In the genomic region with DNA sequence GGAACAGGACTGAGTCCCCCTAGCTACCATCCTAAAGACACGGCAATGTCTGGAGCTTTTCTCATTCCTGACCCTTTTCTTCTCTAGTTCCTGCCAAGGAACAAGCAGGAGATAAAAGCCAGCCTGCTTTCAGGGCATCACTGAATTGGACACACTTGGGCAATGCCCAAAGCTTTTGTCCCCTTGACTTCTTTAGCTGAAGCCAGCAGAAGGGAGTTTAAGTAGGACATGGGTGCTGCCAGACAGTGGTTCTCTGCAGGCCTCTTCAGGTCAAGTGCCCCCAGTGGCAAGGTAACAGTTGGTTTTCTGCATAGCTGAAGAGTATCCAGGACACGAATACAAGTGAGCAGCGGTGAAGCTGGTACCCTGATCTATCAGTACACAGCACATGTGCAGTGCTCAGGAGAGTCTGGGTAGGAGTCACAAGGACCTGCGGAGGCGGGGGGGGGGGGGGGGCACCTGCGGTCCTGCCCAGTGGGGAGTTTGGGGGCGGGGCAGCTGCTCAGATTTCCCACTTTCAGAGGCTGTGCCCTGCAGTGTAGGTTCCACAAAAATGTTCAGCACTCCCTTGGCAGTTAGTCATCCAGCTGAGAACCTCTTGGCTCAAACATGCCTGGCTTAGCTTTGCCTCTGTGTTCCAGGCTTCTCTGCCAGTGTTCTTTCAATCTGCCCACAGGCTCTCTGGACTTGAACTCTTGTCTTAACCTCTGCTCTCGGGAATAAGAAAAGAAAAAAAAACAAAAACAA, we compare ENCODE assay signal across 15 mouse cellular contexts. TPM values are rescaled to one million over a fixed set of nuclear protein-coding genes. Genes with fewer than 3 reads are reported as not detected.
DNase-seq lines count a peak whose midpoint lies in the region; ATAC-seq lines count a peak whose summit lies in the region.
"Had no signal": no experiment of that assay in that cellular context is flagged by ENCODE, and none has a peak within 500 bp of the region (broad histone marks: within the 10 kb centered on the region; RNA-seq: fewer than 3 reads in every experiment).

No protein-coding gene starts in this region.

- no peaks in the 10 kb centered on the region for H3K36me3 ChIP-seq in heart, embryonic 10.5 days
- no peaks in the 10 kb centered on the region for H3K36me3 ChIP-seq in heart, embryonic 12.5 days
- H3K36me3 ChIP-seq in lung, embryonic 15.5 days = no peaks in the 10 kb centered on the region
- H3K36me3 ChIP-seq: embryonic facial prominence, embryonic 12.5 days; heart, embryonic 13.5 days had no signal

- DNase-seq in cerebellum, postnatal 10 days = no peak
- peak; percentile 73 for DNase-seq in heart, embryonic 10.5 days (ENCODE audit: low spot score)
- DNase-seq in lung, postnatal 25 days (ENCODE audit: low spot score) = no peak
- DNase-seq in lung, postnatal 36 days = peak; percentile 19
- DNase-seq in urinary bladder, adult 18-20 months (ENCODE audit: low spot score in 2 of 2) = no peak
- DNase-seq: cerebellum, adult 9-10 months; kidney, postnatal 25 days had no signal

- no peaks in the 10 kb centered on the region for H3K4me1 ChIP-seq in heart, embryonic 10.5 days
- no peaks in the 10 kb centered on the region for H3K4me1 ChIP-seq in heart, embryonic 12.5 days (replicated peaks)
- H3K4me1 ChIP-seq in lung, embryonic 15.5 days = no peaks in the 10 kb centered on the region
- H3K4me1 ChIP-seq: embryonic facial prominence, embryonic 12.5 days; heart, embryonic 13.5 days had no signal

- no peak overlapping the region for H3K9ac ChIP-seq in heart, embryonic 12.5 days
- H3K9ac ChIP-seq in lung, embryonic 15.5 days = no peak overlapping the region
- H3K9ac ChIP-seq: embryonic facial prominence, embryonic 12.5 days; heart, embryonic 13.5 days; liver, embryonic 14.5 days had no signal

- peak; percentile 64; the same call in 1 of the 2 replicates for ATAC-seq in cerebellum, adult (ENCODE audit: insufficient number of reproducible peaks, low FRiP score, low TSS enrichment)
- ATAC-seq in heart, embryonic 12.5 days (ENCODE audit: insufficient number of reproducible peaks, low FRiP score) = no peak
- 0 out of 2 replicates have a peak, but pooled peaks have one; percentile 35 for ATAC-seq in lung, embryonic 15.5 days (ENCODE audit: borderline replicate concordance, extremely low read depth, low FRiP score, low TSS enrichment)

- no peak overlapping the region for H3K4me2 ChIP-seq in heart, embryonic 12.5 days
- no peak overlapping the region for H3K4me2 ChIP-seq in lung, embryonic 15.5 days
- H3K4me2 ChIP-seq: embryonic facial prominence, embryonic 12.5 days; heart, embryonic 13.5 days had no signal

- H3K27me3 ChIP-seq in heart, embryonic 10.5 days (ENCODE audit: insufficient read depth, poor library complexity, severe bottlenecking) = no peaks in the 10 kb centered on the region
- H3K27me3 ChIP-seq in heart, embryonic 12.5 days (replicated peaks) = no peaks in the 10 kb centered on the region
- no peaks in the 10 kb centered on the region for H3K27me3 ChIP-seq in lung, embryonic 15.5 days
- H3K27me3 ChIP-seq: CH12.LX; embryonic facial prominence, embryonic 12.5 days; heart, embryonic 13.5 days had no signal

- no peak overlapping the region for H3K27ac ChIP-seq in heart, embryonic 10.5 days
- H3K27ac ChIP-seq in heart, embryonic 12.5 days (ENCODE audit: poor library complexity, severe bottlenecking) = no peak overlapping the region
- H3K27ac ChIP-seq in lung, embryonic 15.5 days = no peak overlapping the region
- H3K27ac ChIP-seq: embryonic facial prominence, embryonic 12.5 days; heart, embryonic 13.5 days; liver, embryonic 14.5 days had no signal

- WGBS in heart, embryonic 10.5 days = 52% methylated on average over 7 of the region's 8 CpGs
- 54% methylated on average over 8 of the region's 8 CpGs for WGBS in heart, embryonic 12.5 days
- WGBS in lung, embryonic 15.5 days = 49% methylated on average over 6 of the region's 8 CpGs

- no peaks in the 10 kb centered on the region for H3K9me3 ChIP-seq in heart, embryonic 10.5 days
- H3K9me3 ChIP-seq in heart, embryonic 12.5 days (replicated peaks) = no peaks in the 10 kb centered on the region
- no peaks in the 10 kb centered on the region for H3K9me3 ChIP-seq in lung, embryonic 15.5 days
- H3K9me3 ChIP-seq: embryonic facial prominence, embryonic 12.5 days; heart, embryonic 13.5 days had no signal

- H3K4me3 ChIP-seq in heart, embryonic 10.5 days = no peak overlapping the region
- no peak overlapping the region for H3K4me3 ChIP-seq in heart, embryonic 12.5 days
- H3K4me3 ChIP-seq in lung, embryonic 15.5 days = no peak overlapping the region
- H3K4me3 ChIP-seq: embryonic facial prominence, embryonic 12.5 days; heart, embryonic 13.5 days; myocyte had no signal

RNA-seq across cellular contexts. Expression of a gene that starts 20.7 kb away (rescaled TPM):
- 0.38 TPM in 1 of 2 replicates, not detected in the other for polyA plus RNA-seq in heart, embryonic 10.5 days (2016; fragmentation: Nextera tagmentation; extraction: Ambion mirVana)
- polyA plus RNA-seq in heart, embryonic 12.5 days (2016; fragmentation: Nextera tagmentation; extraction: Ambion mirVana) = 0.14 and 0.17 TPM in 2 replicates
- 0.09 and 0.11 TPM in 2 replicates for polyA plus RNA-seq in lung, embryonic 15.5 days (2015; fragmentation: Nextera tagmentation; extraction: Ambion mirVana)

Comparison
In these comparisons a context has a peak if more than half of its experiments do, and no peak if none do; other contexts are left out.
1. DNase-seq: peak in heart, embryonic 10.5 days (single experiment) and lung, postnatal 36 days (single experiment); none in cerebellum, postnatal 10 days (0 of 2), lung, postnatal 25 days (single experiment) and urinary bladder, adult 18-20 months (0 of 2).